Mouse (Mus musculus): Measurements from ENCODE around the gene S100a2. TPM values are rescaled to one million over a fixed set of nuclear protein-coding genes. Genes with fewer than 3 reads are reported as not detected.

The S100a2 gene
- total RNA-seq, 4 experiments from 2014 or later: not detected

DNA sequence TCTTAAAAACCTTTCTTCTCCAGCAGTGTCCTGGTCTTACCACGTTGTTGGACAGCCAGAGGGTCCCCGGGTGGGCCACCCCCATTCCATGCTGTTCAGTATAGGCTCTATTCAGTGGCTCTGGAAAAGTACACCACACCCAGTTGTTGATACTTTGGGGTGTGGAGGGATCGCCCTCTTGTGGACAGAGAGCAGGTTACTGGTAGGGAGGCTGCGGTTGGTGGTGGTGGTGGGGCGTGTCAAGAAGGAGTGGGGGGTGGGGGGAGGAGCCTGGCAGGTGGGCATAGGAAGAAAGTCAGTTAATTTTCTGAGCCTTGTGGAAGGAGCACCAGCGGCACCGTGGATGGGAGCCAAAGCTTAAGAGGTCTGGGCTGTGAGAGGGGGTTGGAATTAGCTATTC, 25.4 kb downstream of the S100a2 start:
- peak; percentile 68 to 71 for DNase-seq (ENCODE audit: low spot score in 2 of 2)

DNA sequence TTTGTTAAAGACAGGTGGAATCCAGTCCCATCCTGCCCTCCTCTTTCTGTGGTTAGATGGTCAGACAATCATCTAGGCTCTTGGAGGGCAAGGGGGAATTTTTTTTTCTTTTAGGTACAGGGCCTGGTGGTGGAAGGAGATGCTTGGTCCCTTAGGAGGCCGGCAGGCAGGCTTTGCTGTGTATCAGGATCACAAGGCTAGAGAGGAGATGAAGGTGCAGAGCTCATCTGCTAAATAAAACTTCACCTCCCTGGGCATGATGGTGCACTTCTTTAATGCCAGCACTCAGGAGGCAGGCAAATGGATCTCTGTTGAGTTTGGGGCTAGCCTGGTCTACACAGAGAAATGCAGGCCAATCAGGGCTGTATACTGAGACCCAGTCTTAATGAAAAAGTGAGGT, 25.9 kb downstream of the S100a2 start:
- DNase-seq (ENCODE audit: low spot score in 2 of 2): no peak

DNA sequence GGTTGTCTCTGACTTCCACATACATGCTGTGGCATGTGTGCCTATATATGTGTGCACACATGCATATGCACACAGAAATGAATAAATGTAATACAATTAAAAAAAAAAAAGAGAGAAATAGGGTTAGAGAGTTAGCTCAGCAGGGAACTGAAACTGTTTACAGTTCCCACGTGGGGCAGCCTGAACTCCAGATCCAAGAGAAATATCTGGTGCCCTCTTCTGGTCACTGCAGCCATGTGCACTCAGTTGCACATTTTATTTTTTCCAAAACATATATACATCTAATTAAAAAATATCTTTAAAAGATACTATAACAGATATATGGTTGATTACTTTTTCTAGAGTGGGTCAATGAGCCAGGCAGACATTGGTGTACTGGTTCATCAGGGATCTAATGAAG, 27.5 kb downstream of the S100a2 start:
- DNase-seq (ENCODE audit: low spot score in 2 of 2): no peak

DNA sequence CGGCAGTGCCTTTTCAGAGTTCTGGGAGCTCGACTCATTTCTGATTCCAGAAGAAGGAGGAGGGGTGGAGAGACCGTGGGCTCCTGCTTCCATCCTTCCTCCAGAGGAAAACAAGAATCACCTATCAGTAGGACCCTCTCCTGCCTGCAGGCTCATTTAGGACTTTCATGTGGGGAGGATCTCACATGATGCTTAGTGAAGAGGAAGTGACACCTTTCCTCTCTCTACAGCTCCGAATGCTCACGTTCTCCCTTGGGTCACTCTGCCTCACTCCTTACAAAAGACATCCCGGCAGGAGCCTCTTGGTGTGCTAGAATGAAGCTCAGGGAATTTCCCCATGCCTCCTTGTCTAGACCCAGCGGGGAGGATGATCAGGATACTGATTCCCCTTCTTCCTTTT, 31.5 kb downstream of the S100a2 start:
- no peak for DNase-seq (ENCODE audit: low spot score in 2 of 2)

DNA sequence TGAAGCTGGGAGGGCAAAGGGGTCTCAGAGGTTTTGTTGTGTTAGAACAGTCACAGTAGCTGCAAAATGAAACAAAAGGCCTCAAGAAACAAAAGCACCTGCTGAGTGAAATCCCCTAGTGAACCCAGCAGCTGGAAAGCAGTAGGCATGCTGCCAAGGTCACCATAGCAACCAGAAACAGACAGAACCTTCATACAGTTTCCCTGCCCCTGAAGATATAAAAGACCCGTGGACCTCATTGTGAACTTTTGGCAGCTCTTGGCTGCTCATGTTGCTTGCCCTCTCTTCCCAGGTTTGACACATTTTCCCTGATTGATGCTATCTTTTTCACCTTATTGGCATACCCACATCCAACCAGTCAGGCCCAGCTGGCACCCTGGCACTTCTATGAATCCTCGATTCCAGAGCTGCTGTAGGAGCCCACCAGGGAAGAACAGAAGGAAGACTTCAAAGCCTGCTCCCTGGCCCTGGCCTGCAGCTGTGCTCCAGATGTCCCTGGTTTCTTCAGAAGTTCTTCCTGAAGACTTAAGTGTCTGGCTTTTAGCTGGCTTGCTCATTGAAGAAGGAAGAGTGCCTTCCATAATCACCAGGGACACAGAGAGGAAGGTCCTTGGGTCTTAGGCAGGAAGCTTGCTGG, 33.5 kb downstream of the S100a2 start:
- peak in 1 of 2 experiments; percentile 47 for DNase-seq (ENCODE audit: low spot score in 2 of 2)

DNA sequence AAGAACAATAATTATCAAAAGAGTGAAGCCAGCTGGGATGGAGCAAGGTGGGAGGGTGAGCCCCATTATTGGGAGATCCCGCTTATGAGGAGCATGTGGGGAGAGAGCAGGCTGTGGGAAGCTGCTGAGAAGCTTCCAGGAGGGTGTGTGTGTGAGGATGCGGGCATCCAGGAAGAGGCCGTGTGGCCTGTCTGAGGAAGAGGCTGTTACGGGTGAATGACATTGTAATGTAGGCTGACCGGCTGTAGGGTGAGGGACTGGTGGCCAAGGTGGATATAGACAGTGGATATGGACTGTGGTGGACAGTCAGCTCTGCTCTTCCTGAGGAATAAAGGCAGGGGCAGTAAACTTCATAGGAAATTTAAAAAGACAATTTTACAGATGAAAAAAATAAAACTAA, 35.4 kb downstream of the S100a2 start:
- no peak for DNase-seq (ENCODE audit: low spot score in 2 of 2)

DNA sequence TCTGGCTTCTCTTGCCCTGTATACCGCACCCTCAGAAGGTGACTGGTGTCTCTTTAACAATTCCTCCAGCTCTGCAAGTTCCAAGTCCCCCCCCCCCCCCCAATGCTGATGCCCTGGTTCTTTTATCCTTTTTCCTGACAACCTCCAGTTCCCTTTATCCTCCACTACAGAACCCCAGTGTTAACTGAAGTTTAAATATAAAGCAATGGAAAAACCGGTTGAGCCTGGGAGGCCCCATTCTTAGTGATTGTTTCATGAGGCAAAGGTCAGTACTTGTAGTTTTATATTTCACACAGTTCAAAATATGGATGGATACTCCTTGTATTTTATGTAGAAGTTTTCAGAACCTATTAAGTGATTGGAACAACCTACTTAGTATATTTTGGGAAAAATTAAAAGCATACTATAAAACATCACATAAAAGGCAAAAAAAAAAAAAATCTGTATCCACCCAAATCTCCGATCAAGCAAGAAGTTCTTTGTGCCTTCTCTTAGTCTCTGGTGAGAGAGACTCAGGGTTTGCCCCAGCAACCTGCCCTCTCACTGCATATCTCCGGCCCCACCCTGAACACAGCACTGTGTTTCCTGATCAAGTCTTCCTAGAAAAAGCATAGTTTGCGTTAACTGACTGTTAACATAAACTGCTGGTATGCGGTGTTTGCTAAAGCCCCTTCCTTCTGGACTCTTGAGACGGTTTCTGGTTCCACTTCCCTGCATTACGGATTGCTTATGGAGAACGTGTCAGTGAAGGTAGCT, 36.4 kb downstream of the S100a2 start:
- DNase-seq (ENCODE audit: low spot score in 2 of 2): no peak

DNA sequence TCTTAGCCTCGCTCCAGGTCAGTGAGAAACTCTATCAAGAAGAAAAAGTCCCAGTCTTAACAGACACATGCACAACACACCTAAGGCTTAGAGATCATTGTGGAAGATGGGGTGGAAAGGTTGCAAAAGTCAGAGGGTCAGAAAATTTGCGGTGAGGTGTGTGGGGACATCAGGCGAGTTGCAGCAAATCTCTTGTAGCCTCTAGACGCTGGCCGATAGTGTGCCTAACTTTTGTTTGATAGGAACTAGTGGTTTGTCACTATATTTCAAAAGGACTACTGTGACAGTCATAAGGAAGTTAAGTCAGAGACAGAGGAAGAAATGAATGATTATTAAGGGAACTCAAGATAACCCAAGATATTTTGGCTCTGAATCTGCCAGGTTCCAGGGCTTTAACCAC, 37.3 kb downstream of the S100a2 start:
- no peak for DNase-seq (ENCODE audit: low spot score in 2 of 2)

DNA sequence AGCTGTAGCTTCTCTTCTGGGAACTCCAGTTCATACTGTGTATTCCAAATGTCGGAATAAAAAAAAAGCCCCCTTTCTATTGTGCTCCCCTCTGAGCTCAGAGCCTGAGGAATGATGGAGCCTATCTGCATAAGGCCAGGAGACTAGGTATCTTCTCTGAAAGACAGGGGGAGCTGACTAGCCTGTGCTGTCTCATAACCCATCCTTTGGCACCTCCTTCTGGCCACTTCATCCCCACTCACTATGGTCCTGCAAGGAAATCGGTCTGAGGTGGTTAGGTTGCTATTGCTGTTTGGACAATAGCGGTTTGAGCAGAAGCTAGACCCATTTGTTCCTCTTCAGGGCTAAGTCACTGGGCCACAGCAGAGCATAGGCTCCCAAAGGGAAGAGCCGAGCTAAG, 37.8 kb downstream of the S100a2 start:
- no peak for DNase-seq (ENCODE audit: low spot score in 2 of 2)

DNA sequence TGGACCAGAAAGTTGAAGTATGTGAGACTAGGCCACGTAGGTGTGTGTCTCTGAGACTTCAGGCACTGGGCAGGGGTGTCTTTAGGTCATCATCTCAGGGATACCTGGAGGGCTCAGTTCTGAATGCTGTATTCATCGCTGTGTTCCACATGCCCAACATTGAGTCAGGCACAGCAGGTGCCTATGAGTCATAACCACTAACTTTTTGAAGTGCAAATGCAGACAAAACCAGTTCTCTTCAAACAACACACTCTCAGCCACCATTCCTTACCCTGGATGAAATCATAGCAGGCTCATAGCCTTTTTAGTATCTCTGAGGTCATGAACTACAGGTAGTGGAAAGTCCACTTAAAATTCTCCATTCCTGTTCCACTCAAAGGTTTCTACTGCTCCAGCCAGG, 39.3 kb downstream of the S100a2 start:
- no peak for DNase-seq (ENCODE audit: low spot score in 2 of 2)

DNA sequence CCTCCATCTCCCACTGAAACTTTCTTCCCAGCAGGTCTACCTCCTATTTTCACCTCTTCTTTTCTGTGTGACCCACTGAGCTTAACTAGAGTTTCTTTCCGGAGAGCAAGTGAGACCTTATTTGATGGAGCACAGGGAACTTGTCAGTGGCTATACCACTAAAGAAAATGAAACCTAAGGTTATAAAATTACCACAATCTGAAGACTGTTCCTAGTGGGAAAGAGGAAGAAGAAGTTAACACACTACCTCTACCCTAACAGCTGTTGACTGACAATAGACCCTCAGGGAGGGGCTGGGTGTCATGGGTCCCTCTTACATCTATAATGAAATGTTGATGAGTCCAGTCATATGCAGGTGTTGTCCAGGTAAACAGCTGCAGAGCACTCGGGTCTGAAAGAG, 41.9 kb downstream of the S100a2 start:
- DNase-seq (ENCODE audit: low spot score in 2 of 2): no peak

DNA sequence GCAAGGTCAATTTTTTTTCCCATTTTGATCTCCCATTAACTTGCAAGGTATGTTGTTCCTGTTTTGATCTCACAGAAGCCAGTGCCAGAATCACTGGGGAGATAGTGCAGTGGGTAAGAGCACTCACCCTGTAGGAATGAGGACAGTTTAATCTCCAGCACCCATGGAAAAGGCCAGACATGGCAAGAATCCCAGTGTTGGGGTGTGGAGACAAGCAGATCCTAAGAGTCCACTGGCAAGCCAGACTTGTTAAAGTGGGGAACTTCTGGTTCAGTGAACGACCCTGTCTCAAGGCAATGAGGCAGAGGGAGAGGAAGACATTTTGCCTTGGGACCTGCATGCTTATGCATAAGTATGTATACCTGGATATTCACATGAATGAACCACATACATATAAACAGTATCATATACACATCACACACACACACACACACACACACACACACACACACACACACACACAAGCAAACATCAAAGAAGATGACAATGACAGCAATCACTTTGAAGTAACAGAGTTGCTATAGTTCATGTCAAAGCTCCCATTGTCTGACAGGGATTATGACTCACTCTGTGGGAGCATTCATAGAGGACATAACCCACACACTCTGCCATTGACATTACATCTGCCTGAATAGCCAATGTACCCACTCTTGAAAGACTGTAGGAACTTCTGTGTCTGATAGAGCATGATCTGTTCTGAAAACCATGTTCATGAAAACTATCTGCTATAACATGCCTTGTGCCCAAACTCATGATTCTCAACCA, 48.6 kb downstream of the S100a2 start:
- DNase-seq (ENCODE audit: low spot score in 2 of 2): no peak

DNA sequence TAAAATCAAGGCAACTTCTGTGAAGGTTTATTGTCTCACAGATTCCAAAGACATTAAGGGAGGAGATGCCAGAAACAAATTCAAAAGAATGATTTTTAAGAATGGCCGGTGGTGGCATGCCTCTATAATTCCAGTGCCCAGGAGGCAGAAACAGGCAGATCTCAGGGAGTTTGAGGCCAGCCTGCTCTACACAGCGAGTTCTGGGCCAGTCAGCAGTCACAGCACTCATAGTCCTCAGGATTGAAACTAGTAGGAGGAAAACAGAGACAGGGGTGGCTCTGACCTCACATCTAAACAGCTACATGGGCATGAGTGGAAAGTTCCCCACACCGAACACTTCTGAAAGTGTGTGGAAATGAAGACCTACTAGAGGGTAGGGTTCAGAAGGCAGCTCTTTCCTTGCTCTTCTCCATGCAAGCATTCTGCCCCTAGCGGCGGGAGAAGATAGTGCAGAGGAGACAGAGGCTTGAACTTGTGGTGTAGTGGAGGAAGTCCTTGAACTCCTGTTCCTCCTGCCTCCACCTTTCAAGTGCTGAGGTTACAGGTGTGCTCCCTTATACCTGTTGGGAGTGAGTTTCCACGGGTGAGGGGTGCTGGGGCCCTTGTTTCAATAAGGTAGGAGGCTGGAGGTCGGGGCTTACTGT, 49.6 kb downstream of the S100a2 start:
- DNase-seq (ENCODE audit: low spot score in 2 of 2): no peak

DNA sequence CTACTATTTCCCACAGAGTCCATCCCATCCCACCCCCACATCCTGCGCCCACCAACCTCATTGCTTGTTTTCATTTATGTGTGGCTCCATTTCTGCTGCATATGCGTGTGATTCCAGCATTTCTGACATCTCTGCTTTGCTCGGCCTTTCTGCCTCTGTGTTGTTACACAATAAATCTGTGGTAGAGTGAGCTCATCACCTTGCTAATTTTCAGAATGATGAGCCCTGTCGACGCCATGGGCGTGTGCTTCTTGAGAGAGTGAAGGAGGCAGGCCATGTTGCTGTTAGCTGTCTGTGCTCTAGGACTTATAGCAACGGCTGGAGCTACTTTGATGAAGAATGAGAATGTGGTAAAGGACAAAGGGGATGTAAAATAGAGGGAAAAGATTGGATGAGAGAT, 50.9 kb downstream of the S100a2 start:
- no peak for DNase-seq (ENCODE audit: low spot score in 2 of 2)

Other genes with a start within 250 kb of the S100a2 start
- gene Slc27a3, start 200.3 kb upstream of the S100a2 start, total RNA-seq (2022): 10 to 100 TPM in 3 of 4 experiments, 1 to 10 TPM in 1; 9.1 to 12.7 (median 12.1) TPM
- 10 to 100 TPM; 56.4 to 85.0 (median 73.0) TPM for gene Ints3, start 156.6 kb upstream of the S100a2 start, total RNA-seq (2022)
- 1 to 10 TPM; 5.1 to 6.7 (median 5.8) TPM for gene Npr1, start 124.4 kb upstream of the S100a2 start, total RNA-seq (2022)
- gene Ilf2, start 114.1 kb upstream of the S100a2 start, total RNA-seq (2022): 10 to 100 TPM; 84.2 to 89.7 (median 87.4) TPM
- 10 to 100 TPM; 54.7 to 68.9 (median 63.0) TPM for gene Snapin, start 99.2 kb upstream of the S100a2 start, total RNA-seq (2022)
- gene Chtop, start 80.7 kb upstream of the S100a2 start, total RNA-seq (2022): 100 to 1,000 TPM; 146 to 155 (median 153) TPM
- 100 to 1,000 TPM in 2 of 4 experiments, 10 to 100 TPM in 2; 87.1 to 154 (median 123) TPM for gene S100a1, start 75.9 kb upstream of the S100a2 start, total RNA-seq (2022)
- gene S100a13, start 75.8 kb upstream of the S100a2 start, total RNA-seq (2022): 10 to 100 TPM; 16.9 to 33.3 (median 24.9) TPM
- 1 to 10 TPM in 1 of 4 experiments, under 1 TPM in 1, not detected in 2; 0.49 to 1.3 TPM for gene S100a14, start 63.4 kb upstream of the S100a2 start, total RNA-seq (2022)
- 100 to 1,000 TPM in 2 of 4 experiments, 10 to 100 TPM in 2; 69.8 to 134 (median 102) TPM for gene S100a16, start 53.0 kb upstream of the S100a2 start, total RNA-seq (2022)
- 1 to 10 TPM in 3 of 4 experiments, under 1 TPM in 1; 0.35 to 1.8 (median 1.2) TPM for gene S100a3, start 29.7 kb upstream of the S100a2 start, total RNA-seq (2022)
- not detected for gene Gm42674, start 11.7 kb downstream of the S100a2 start, total RNA-seq (2022)
- 10 to 100 TPM in 1 of 4 experiments, 1 to 10 TPM in 3; 2.7 to 17.2 (median 5.7) TPM for gene S100a4, start 13.5 kb downstream of the S100a2 start, total RNA-seq (2022)
- gene S100a5, start 18.3 kb downstream of the S100a2 start, total RNA-seq (2022): not detected
- gene S100a6, start 22.6 kb downstream of the S100a2 start, total RNA-seq (2022): 10 to 100 TPM; 22.1 to 95.0 (median 51.5) TPM
- gene S100a7a, start 63.8 kb downstream of the S100a2 start, total RNA-seq (2022): under 1 TPM in 3 of 4 experiments, not detected in 1; 0.34 to 0.62 (median 0.49) TPM
- 1 to 10 TPM in 1 of 4 experiments, not detected in 3; 1.2 TPM for gene S100a8, start 78.7 kb downstream of the S100a2 start, total RNA-seq (2022)
- gene S100a9, start 105.5 kb downstream of the S100a2 start, total RNA-seq (2022): 1 to 10 TPM in 1 of 4 experiments, not detected in 3; 1.1 TPM
- gene Pglyrp4, start 136.7 kb downstream of the S100a2 start, total RNA-seq (2022): not detected
- gene Gm5849, start 187.6 kb downstream of the S100a2 start, total RNA-seq (2022): not detected

Measured in layer of hippocampus, adult 8-10 months (tissue).